Mouse (Mus musculus) spleen, adult 2 months (tissue): ENCODE results near the gene Nav2.

Experiments used
- CTCF ChIP-seq: fragments of 200-500 bp; IDR thresholded peaks from 2 replicates; pipeline ENCODE4 v1.5.1; 2011; ENCODE audit warnings: mild to moderate bottlenecking, inconsistent platforms; ENCODE audit not compliant: insufficient read depth, insufficient read length, insufficient replicate concordance; ENCODE audit errors: extremely low read depth
- POLR2A ChIP-seq: fragments of 200-500 bp; IDR thresholded peaks from 2 replicates; pipeline ENCODE4 v1.6.1; 2011; ENCODE audit warnings: low read depth, low read length, inconsistent platforms

GRCm38 (mm10) chr7:49456148-49456547 is 547.6 kb downstream of the Nav2 start:
- TF ChIP-seq POLR2A (no peak), CTCF (peak; percentile 64; the same call in 1 of the 2 replicates)
